Mouse (Mus musculus) liver, postnatal 0 days (tissue): ENCODE results near the gene Sqstm1. TPM values are rescaled to one million over a fixed set of nuclear protein-coding genes. Genes with fewer than 3 reads are reported as not detected.

Experiments used
- ATAC-seq: fragments of 200-750 bp; cut with Nextera tagmentation; 2 replicates; pipeline ENCODE4 v1.8.0; 2017; ENCODE audit warnings: mild to moderate bottlenecking, moderate library complexity
- DNase-seq: peaks from one replicate; pipeline ENCODE4 v3.0.0-alpha.2; 2016
- H3K27ac ChIP-seq: fragments of 300-500 bp; sonication (generic); 2 replicates; pipeline ENCODE4 v1.5.1; 2014; ENCODE audit warnings: antibody characterized with exemption, moderate library complexity, mild to moderate bottlenecking, low read depth
- H3K27me3 ChIP-seq: fragments of 300-500 bp; sonication (generic); 2 replicates; pipeline ENCODE4 v1.6.1; 2014; ENCODE audit warnings: low read length, control low read depth, mixed read lengths; ENCODE audit not compliant: insufficient read depth
- H3K36me3 ChIP-seq: fragments of 300-500 bp; sonication (generic); replicated peaks from 2 replicates; pipeline ENCODE4 v1.6.1; 2014; ENCODE audit warnings: mild to moderate bottlenecking, control low read depth, low read length, moderate library complexity, mixed read lengths; ENCODE audit not compliant: insufficient read depth
- H3K4me1 ChIP-seq: fragments of 300-500 bp; sonication (generic); 2 replicates; pipeline ENCODE4 v1.6.1; 2014; ENCODE audit warnings: antibody characterized with exemption, mild to moderate bottlenecking, control low read depth; ENCODE audit not compliant: insufficient read depth
- H3K4me2 ChIP-seq: fragments of 300-500 bp; sonication (generic); 2 replicates; pipeline ENCODE4 v1.6.1; 2014; ENCODE audit warnings: low read depth, mild to moderate bottlenecking, low read length, moderate library complexity, mixed read lengths
- H3K4me3 ChIP-seq: fragments of 300-500 bp; sonication (generic); 2 replicates; pipeline ENCODE4 v1.5.1; 2014; ENCODE audit warnings: low read depth, low read length
- H3K9ac ChIP-seq: fragments of 300-500 bp; sonication (generic); replicated peaks from 2 replicates; pipeline ENCODE4 v1.6.1; 2014; ENCODE audit warnings: mild to moderate bottlenecking, moderate library complexity
- H3K9me3 ChIP-seq: fragments of 300-500 bp; sonication (generic); 2 replicates; pipeline ENCODE4 v1.6.1; 2016; ENCODE audit warnings: mild to moderate bottlenecking, control low read depth, low read length, mixed read lengths
- CTCF ChIP-seq: sonication (generic); IDR thresholded peaks from 2 replicates; pipeline ENCODE4 v1.5.1; 2016; ENCODE audit warnings: antibody characterized with exemption, low read depth
- EP300 ChIP-seq: IDR thresholded peaks from 2 replicates; pipeline ENCODE4 v1.6.1; 2016; ENCODE audit warnings: antibody characterized with exemption, low read depth, mild to moderate bottlenecking
- WGBS: fragments of 180-500 bp; shearing (Covaris S2); extraction: QIAGEN DNeasy Blood & Tissue Kit; methylation state at CpG from one replicate; pipeline ENCODE4 v1.1.7; 2014; ENCODE audit not compliant: insufficient replicate concordance; 5-methylcytosine and 5-hydroxymethylcytosine counted together
- polyA plus RNA-seq: library from polyadenylated mRNA; unstranded; fragments of >200 nt; fragmentation: Nextera tagmentation; extraction: Ambion mirVana; gene quantifications from 2 replicates; pipeline ENCODE4 v1.2.1, GENCODE M21; 2015

Sqstm1 gene
- polyA plus RNA-seq, 1 experiment from 2014 or later = 154 TPM

DNA sequence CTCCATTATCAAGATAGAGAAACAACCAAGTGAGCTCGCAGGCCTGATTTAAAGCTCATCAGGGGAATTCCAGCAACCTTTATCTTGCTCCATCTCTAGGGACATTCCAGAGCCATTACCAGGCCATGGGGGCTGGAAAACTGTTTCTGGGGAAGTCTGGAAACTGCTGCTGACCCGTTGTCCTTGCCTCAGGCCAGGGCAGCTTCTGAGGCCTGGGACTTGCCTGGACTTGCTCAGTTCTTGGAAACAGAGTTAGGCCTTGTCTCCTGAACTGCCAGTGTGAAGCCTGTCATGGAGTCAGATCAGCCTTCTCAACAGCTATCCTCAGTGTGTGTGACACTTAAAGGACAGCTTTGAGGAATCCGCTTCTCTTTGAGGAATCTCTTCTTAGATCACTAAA lies 41.5 kb upstream of the Sqstm1 start:
- Histone ChIP-seq H3K4me1 (no peaks in the 10 kb centered on the region), H3K4me3 (no peak overlapping the region), H3K27ac (no peak overlapping the region), H3K9me3 (no peaks in the 10 kb centered on the region), H3K9ac (no peak overlapping the region), H3K4me2 (no peak overlapping the region), H3K27me3 (no peaks in the 10 kb centered on the region), H3K36me3 (peaks cover 14% of the 10 kb centered on the region)
- DNase-seq (no peak), ATAC-seq (no peak)
- 68% methylated on average over 3 of the region's 3 CpGs for WGBS
- TF ChIP-seq EP300 (no peak), CTCF (no peak)

DNA sequence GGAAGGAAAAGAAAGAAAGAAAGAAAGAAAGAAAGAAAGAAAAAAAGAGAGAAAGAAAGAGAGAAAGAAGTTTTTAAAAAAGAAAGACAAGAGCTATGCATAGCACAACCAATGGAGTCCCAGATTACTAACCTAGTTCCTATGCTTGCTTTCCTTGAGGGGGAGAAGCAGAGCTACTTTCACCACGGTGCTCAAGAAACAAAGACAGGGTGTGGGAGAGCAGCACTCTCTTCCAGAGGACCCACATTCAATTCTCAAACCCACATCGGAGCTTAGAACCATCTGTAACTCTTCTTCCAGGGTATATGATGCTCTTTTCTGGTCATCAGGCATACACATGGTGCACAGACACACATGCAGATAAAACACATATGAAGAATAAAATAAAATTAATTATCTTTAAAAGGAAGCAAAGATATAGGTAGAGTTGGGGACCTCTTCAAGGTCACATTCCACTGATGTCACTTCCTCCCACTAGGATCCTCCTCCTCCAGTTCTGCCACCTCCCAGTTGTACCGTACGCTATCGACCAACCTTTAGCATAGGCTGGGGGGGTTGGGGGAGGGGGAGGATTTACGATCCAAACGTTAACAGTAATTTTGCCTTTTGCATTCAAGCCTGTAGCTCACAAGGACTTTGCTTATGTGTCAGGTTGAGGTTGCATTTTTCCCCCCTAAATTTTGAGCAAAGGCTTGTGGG lies 38.0 kb upstream of the Sqstm1 start:
- no peak for DNase-seq
- Histone ChIP-seq H3K9me3 (no peaks in the 10 kb centered on the region), H3K9ac (no peak overlapping the region), H3K4me1 (no peaks in the 10 kb centered on the region), H3K27ac (no peak overlapping the region), H3K36me3 (no peaks in the 10 kb centered on the region), H3K4me2 (no peak overlapping the region), H3K4me3 (no peak overlapping the region), H3K27me3 (no peaks in the 10 kb centered on the region)
- ATAC-seq = no peak
- TF ChIP-seq EP300 = no peak
- no peak for TF ChIP-seq CTCF
- WGBS = 79% methylated on average over 7 of the region's 7 CpGs

DNA sequence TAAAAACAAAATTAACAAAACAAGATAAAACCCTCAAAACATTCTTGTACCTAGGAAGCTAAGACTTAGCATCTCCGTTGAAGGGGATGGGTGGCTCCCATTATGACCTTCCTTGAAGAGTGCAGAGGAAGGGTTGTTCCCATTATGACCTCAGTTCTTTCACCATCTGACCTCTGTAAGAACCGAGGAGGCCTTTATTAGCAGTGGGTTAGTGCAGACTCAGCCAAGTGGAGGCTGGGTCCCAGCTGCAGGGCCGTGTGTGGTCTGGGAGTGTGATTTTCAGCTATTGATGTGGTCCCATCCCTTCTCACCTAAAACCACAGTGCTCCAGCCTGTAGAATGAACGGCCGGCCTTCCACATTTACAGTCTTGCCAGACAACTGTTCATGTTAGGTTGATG lies 34.6 kb upstream of the Sqstm1 start:
- no peaks in the 10 kb centered on the region for H3K36me3 ChIP-seq
- no peak overlapping the region for H3K4me2 ChIP-seq
- H3K4me3 ChIP-seq = no peak overlapping the region
- no peak overlapping the region for H3K9ac ChIP-seq
- H3K9me3 ChIP-seq = no peaks in the 10 kb centered on the region
- 71% methylated on average over 5 of the region's 5 CpGs for WGBS
- no peaks in the 10 kb centered on the region for H3K27me3 ChIP-seq
- H3K27ac ChIP-seq = no peak overlapping the region
- DNase-seq (no peak), ATAC-seq (no peak)
- 0 out of 2 replicates have a peak, but pooled peaks cover 4% of the 10 kb centered on the region for H3K4me1 ChIP-seq
- TF ChIP-seq CTCF (no peak), EP300 (no peak)

DNA sequence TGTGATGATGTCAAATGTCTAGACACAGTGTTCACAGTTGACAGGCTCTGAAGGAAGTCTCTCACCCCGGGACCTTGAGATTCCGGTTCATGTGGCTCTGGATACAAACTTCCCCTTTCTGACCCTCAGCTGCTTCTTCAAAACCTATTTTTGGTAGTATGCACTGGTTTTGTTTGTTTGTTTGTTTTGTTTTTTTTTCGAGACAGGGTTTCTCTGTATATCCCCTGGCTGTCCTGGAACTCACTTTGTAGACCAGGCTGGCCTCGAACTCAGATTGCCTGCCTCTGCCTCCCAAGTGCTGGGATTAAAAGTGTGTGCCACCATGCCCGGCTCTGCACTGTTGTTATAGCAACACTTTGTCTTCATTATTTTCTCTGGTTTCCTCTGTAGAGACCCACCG lies 33.3 kb upstream of the Sqstm1 start:
- Histone ChIP-seq H3K27ac (no peak overlapping the region), H3K4me3 (no peak overlapping the region), H3K4me2 (no peak overlapping the region), H3K27me3 (no peaks in the 10 kb centered on the region), H3K4me1 (0 out of 2 replicates have a peak, but pooled peaks cover 4% of the 10 kb centered on the region), H3K36me3 (no peaks in the 10 kb centered on the region), H3K9me3 (no peaks in the 10 kb centered on the region), H3K9ac (no peak overlapping the region)
- ATAC-seq (no peak), DNase-seq (no peak)
- WGBS = 48% methylated on average over 6 of the region's 6 CpGs
- TF ChIP-seq EP300 = no peak
- no peak for TF ChIP-seq CTCF

DNA sequence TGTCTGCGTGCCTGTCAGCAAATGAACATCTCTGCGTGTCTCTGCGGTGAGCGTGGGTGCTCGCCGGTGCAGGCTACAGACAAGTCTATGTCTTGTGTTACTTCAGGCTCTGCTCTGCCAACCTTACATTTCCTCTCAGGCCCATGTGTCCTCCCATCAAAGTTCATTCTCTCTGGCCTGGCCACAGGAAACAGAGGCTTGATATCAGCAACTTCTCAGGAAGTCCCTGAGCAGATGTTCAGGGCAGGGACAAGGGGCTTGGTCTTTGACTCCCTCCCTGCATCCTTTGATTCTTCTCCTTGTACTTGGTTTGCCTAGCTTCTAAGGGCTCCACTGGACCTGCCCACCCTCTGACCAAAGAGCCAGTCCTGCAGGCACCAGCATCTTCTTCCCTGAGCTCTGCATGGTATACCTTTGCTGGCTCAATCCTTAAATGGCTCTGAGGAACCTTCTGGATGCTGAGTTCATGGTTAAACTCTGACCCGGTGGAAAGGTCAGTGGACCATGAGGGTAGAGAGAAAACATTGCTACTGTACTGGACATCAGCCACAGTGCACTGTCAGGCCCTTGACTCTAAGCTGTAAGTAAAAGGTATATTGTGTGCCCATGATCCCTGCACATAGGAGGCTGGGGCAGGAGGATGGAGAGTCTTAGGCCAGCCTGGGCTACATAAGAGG lies 29.7 kb upstream of the Sqstm1 start:
- no peaks in the 10 kb centered on the region for H3K9me3 ChIP-seq
- WGBS = 30% methylated on average over 7 of the region's 7 CpGs
- no peaks in the 10 kb centered on the region for H3K27me3 ChIP-seq
- H3K9ac ChIP-seq = no peak overlapping the region
- no peak for ATAC-seq
- H3K36me3 ChIP-seq = peaks cover under 1% of the 10 kb centered on the region; the same call in 1 of the 2 replicates
- H3K4me3 ChIP-seq = no peak overlapping the region
- TF ChIP-seq CTCF = no peak
- no peak; the same call in 1 of the 2 replicates for TF ChIP-seq EP300
- H3K27ac ChIP-seq = no peak overlapping the region
- no peak overlapping the region for H3K4me2 ChIP-seq
- H3K4me1 ChIP-seq = peaks cover 27% of the 10 kb centered on the region
- no peak for DNase-seq

DNA sequence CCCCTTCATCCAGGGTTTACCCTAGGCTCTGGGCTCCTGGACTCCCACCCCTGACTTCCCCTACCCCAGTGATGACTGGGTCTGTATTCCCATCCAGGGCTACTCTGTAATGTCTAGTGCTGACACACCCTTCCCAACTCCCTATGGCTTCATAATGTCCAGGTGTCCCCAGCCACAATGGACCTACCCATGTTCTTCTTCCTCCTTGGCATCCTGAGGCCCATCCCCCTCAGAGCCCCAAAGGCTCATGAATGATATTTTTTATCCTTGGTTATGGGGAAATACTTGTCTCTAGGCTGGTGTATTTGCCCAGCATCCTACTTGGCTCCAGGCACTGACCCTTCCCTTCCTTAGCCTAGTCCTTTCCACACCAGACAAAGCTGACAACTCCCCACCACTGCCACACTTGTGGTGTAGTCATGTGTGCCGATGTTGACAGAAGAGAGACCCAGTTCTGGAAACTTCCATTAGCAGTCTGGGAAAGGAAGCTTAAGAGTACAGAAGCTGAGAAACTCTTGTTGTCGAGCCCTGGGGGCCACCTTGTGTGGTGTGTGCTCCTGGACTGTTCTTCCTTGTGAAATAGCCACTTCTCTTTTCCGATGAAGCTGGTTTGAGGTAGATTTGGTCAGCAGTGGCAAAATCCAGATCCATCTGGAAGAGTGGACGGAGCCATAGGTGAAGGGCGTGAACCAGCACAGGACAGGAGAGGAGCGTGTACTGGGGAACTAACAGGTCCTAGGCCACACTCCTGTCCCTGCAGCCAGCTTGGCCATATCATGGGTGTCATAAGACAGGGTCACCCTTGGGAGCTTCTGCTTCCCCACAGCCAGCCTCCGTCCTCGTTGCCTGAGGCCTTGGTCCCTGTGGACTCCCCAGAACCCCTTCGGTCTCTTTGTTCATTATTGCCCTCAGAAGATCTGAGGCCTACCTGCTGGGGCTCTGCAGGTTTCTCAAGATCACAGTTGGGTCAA lies 28.5 kb upstream of the Sqstm1 start:
- H3K36me3 ChIP-seq = peaks cover 13% of the 10 kb centered on the region
- WGBS = 69% methylated on average over 9 of the region's 9 CpGs
- H3K4me2 ChIP-seq = no peak overlapping the region
- H3K9me3 ChIP-seq = no peaks in the 10 kb centered on the region
- no peak for TF ChIP-seq CTCF
- TF ChIP-seq EP300 = no peak
- H3K27me3 ChIP-seq = no peaks in the 10 kb centered on the region
- H3K4me3 ChIP-seq = no peak overlapping the region
- H3K9ac ChIP-seq = no peak overlapping the region
- DNase-seq (no peak), ATAC-seq (no peak)
- H3K27ac ChIP-seq = no peak overlapping the region
- H3K4me1 ChIP-seq = peaks cover 27% of the 10 kb centered on the region
